Mouse (Mus musculus) heart, postnatal 36 days (tissue): ENCODE data around the gene Tspyl3. TPM values are rescaled to one million over a fixed set of nuclear protein-coding genes. Genes with fewer than 3 reads are reported as not detected.
A peak's percentile ranks its signal among the peaks of the same experiment; 100 is the strongest.

ENCODE experiments used
- DNase-seq, 2 experiments: peaks; one replicate each; pipeline ENCODE4 v3.0.0; 2021 to 2022
- intact Hi-C: fragments of 180-260 bp; cut with DNase I; formaldehyde crosslinking; loops from one replicate; pipeline ENCODE4 v1.15.1; 2025
- total RNA-seq, 2 experiments: library from RNA; stranded (reverse); gene quantifications; 2 replicates each; pipeline ENCODE4 v1.2.3; 2021

Gene Tspyl3
- total RNA-seq, 2 experiments from 2014 or later, result 1.0 to 1.6 TPM

- DNase-seq, result no peak
- intact Hi-C loops, result no loop called here
These were observed 12.0 kb upstream of the Tspyl3 start for GRCm38 (mm10) chr2:153237193-153237592.

- intact Hi-C loops, result no loop called here
- no peak for DNase-seq
These were observed 3.3 kb upstream of the Tspyl3 start for GRCm38 (mm10) chr2:153228523-153228922.

- no peak for DNase-seq
- intact Hi-C loops, result no loop called here
These were observed 2.7 kb upstream of the Tspyl3 start for GRCm38 (mm10) chr2:153227959-153228358.

- DNase-seq, result no peak
- intact Hi-C loops, result no loop called here
These were observed 333 bp upstream of the Tspyl3 start for GRCm38 (mm10) chr2:153225595-153225953.

GRCm38 (mm10) chr2:153222566-153222965 lies 2.7 kb downstream of the Tspyl3 start:
- intact Hi-C loops, result no loop called here

GRCm38 (mm10) chr2:153222130-153222529 lies 3.1 kb downstream of the Tspyl3 start:
- DNase-seq, result no peak
- intact Hi-C loops, result no loop called here

More at GRCm38 (mm10) chr2:153222566-153222965, 2.7 kb downstream of the Tspyl3 start:
- no peak for DNase-seq

GRCm38 (mm10) chr2:153221620-153222019 lies 3.6 kb downstream of the Tspyl3 start:
- intact Hi-C loops, result no loop called here

GRCm38 (mm10) chr2:153218516-153218915 lies 6.7 kb downstream of the Tspyl3 start:
- DNase-seq, result no peak
- intact Hi-C loops, result no loop called here

More at GRCm38 (mm10) chr2:153221620-153222019, 3.6 kb downstream of the Tspyl3 start:
- DNase-seq, result no peak

- intact Hi-C loops, result no loop called here
- DNase-seq, result no peak
These were observed 7.4 kb downstream of the Tspyl3 start for GRCm38 (mm10) chr2:153217826-153218340.

- intact Hi-C loops, result no loop called here
- no peak for DNase-seq
These were observed 9.8 kb downstream of the Tspyl3 start for GRCm38 (mm10) chr2:153215421-153215820.

- no peak for DNase-seq
- intact Hi-C loops, result no loop called here
These were observed 10.4 kb downstream of the Tspyl3 start for GRCm38 (mm10) chr2:153214771-153215259.

GRCm38 (mm10) chr2:153213351-153213750 lies 11.9 kb downstream of the Tspyl3 start:
- no peak for DNase-seq
- intact Hi-C loops, result no loop called here

- DNase-seq, result no peak
- intact Hi-C loops, result no loop called here
These were observed 13.8 kb downstream of the Tspyl3 start for GRCm38 (mm10) chr2:153211451-153211850.

GRCm38 (mm10) chr2:153209286-153209685 lies 16.0 kb downstream of the Tspyl3 start:
- intact Hi-C loops, result no loop called here
- DNase-seq, result no peak

GRCm38 (mm10) chr2:153208149-153208548 lies 17.1 kb downstream of the Tspyl3 start:
- intact Hi-C loops, result no loop called here
- no peak for DNase-seq

- intact Hi-C loops, result no loop called here
- DNase-seq, result no peak
These were observed 22.5 kb downstream of the Tspyl3 start for GRCm38 (mm10) chr2:153202766-153203165.

- intact Hi-C loops, result no loop called here
- no peak for DNase-seq
These were observed 26.1 kb downstream of the Tspyl3 start for GRCm38 (mm10) chr2:153199114-153199513.

GRCm38 (mm10) chr2:153198485-153198884 lies 26.8 kb downstream of the Tspyl3 start:
- peak in 1 of 2 experiments; percentile 11 for DNase-seq
- intact Hi-C loops, result no loop called here

- DNase-seq, result no peak
- intact Hi-C loops, result no loop called here
These were observed 31.0 kb downstream of the Tspyl3 start for GRCm38 (mm10) chr2:153194255-153194654.

GRCm38 (mm10) chr2:153191242-153191641 lies 34.0 kb downstream of the Tspyl3 start:
- intact Hi-C loops, result no loop called here
- no peak for DNase-seq

- intact Hi-C loops, result no loop called here
These were observed 37.4 kb downstream of the Tspyl3 start for GRCm38 (mm10) chr2:153187848-153188247.

GRCm38 (mm10) chr2:153186176-153186591 lies 39.1 kb downstream of the Tspyl3 start:
- DNase-seq, result peak in 1 of 2 experiments; percentile 13
- intact Hi-C loops, result no loop called here

More at GRCm38 (mm10) chr2:153187848-153188247, 37.4 kb downstream of the Tspyl3 start:
- DNase-seq, result no peak

- intact Hi-C loops, result no loop called here
- no peak for DNase-seq
These were observed 45.3 kb downstream of the Tspyl3 start for GRCm38 (mm10) chr2:153179961-153180360.
